Mouse (Mus musculus) embryonic facial prominence, embryonic 10.5 days (tissue): Measurements from ENCODE around the gene Unc79. TPM values are rescaled to one million over a fixed set of nuclear protein-coding genes. Genes with fewer than 3 reads are reported as not detected.
A peak's percentile ranks its signal among the peaks of the same experiment; 100 is the strongest.

Experiments used
- DNase-seq: peaks from one replicate; pipeline ENCODE4 v3.0.0-alpha.2; 2017; ENCODE audit warnings: low spot score
- H3K27ac ChIP-seq: fragments of 300-500 bp; sonication (generic); replicated peaks from 2 replicates; pipeline ENCODE4 v1.5.1; 2016; ENCODE audit warnings: mild to moderate bottlenecking
- H3K27me3 ChIP-seq: fragments of 300-500 bp; sonication (generic); replicated peaks from 2 replicates; pipeline ENCODE4 v1.6.1; 2016; ENCODE audit warnings: low read depth, mild to moderate bottlenecking; ENCODE audit not compliant: poor library complexity, severe bottlenecking
- H3K36me3 ChIP-seq: fragments of 300-500 bp; sonication (generic); replicated peaks from 2 replicates; pipeline ENCODE4 v1.6.1; 2016; ENCODE audit warnings: mild to moderate bottlenecking, moderate library complexity
- H3K4me1 ChIP-seq: fragments of 300-500 bp; sonication (generic); 2 replicates; pipeline ENCODE4 v1.6.1; 2016
- H3K4me3 ChIP-seq: fragments of 300-500 bp; sonication (generic); 2 replicates; pipeline ENCODE4 v1.5.1; 2016; ENCODE audit warnings: mild to moderate bottlenecking, moderate library complexity
- H3K9me3 ChIP-seq: fragments of 300-500 bp; sonication (generic); 2 replicates; pipeline ENCODE4 v1.6.1; 2016; ENCODE audit warnings: mild to moderate bottlenecking
- WGBS: fragments of 180-500 bp; shearing (Covaris S2); methylation state at CpG from one replicate; pipeline ENCODE4 v1.1.7; 2016; 5-methylcytosine and 5-hydroxymethylcytosine counted together
- polyA plus RNA-seq: library from polyadenylated mRNA; unstranded; fragments of >200 nt; fragmentation: Nextera tagmentation; extraction: Ambion mirVana; gene quantifications from 2 replicates; pipeline ENCODE4 v1.2.1, GENCODE M21; 2016

The Unc79 gene
- polyA plus RNA-seq, 1 experiment from 2014 or later: 0.57 TPM

DNA sequence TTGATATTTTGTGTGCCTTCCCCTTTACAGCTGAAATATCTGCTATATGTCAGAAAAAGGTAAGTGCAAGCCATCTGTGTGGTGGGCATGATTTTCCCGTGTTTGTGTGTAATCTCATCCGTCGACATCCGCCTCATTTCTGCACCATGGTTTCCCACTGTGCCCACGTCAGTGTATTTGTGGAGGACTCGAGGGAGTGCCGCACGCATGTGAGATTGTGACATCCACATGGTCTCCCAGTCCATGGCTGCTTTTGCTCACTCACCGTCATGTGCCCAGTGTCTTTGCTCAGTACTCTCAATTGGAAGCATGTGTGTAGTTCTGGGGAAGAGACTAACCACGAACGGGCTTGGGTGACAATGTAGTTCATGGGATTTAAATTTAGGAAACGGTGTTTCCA is 101.2 kb downstream of the Unc79 start:
- no peak overlapping the region for H3K4me3 ChIP-seq
- no peak for DNase-seq
- H3K27ac ChIP-seq: no peak overlapping the region
- 90% methylated on average over 12 of the region's 12 CpGs for WGBS
- H3K4me1 ChIP-seq: no peaks in the 10 kb centered on the region
- no peaks in the 10 kb centered on the region for H3K36me3 ChIP-seq
- H3K9me3 ChIP-seq: no peaks in the 10 kb centered on the region
- H3K27me3 ChIP-seq: no peaks in the 10 kb centered on the region

DNA sequence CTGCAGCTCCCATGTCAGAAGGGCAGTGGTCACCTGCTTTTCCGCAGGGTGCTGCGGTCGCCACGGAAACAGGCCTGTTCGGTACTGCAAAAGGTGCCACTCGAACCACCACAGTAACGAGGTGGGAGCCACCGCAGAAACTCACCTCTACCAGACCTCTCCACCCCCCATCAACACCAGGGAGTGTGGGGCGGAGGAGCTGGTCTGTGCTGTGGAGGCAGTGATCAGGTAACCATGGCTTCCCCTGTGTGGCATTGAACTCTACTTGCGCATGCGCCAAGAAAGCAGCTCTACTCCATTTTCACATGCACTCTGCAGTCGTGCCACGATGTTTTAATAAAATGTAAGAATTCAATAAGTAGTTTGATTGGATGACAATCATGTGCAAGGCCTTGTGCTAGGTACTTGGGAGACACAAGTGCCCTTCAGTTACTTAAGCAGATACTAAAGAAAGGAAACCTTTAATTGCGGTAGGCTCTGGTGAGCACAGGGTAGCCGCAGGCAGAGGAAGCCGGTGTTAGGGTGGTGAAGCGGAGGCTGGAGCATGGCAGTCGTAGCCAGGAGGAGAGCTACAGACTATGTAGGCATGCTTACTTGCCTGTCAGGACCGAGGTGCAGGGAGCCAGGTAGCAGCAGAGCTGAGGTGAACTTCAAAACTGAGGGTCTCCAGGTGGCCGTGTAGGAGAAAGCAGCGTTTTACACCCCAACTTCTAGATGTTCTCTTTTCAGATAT is 110.8 kb downstream of the Unc79 start:
- 83% methylated on average over 21 of the region's 21 CpGs for WGBS

GRCm38 (mm10) chr12:103060791-103061190 is 112.1 kb downstream of the Unc79 start:
- no peaks in the 10 kb centered on the region for H3K9me3 ChIP-seq

More for the DNA sequence above, 110.8 kb downstream of the Unc79 start:
- Histone ChIP-seq H3K36me3 (no peaks in the 10 kb centered on the region), H3K27ac (no peak overlapping the region), H3K27me3 (no peaks in the 10 kb centered on the region), H3K9me3 (no peaks in the 10 kb centered on the region), H3K4me1 (peaks cover 6% of the 10 kb centered on the region), H3K4me3 (no peak overlapping the region)
- DNase-seq: no peak

DNA sequence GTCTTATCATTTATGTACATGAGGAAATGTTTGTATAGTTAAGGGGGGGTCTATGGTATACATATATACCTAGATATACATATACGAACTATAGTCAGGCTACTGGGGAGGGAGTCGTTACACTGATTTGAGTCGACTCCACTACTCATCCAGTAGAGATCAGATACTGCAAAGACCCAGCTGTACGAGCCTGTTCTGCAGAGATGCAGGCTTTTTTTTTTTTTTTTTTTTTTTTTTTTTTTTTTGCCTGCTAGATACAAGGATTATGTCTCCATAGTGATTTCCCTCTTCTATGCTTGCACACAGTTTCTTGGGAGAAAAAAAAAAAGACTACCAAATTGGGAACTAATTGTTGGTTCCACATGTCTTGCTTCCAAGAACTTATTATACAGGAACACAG is 113.5 kb downstream of the Unc79 start:
- Histone ChIP-seq H3K27ac (no peak overlapping the region), H3K27me3 (no peaks in the 10 kb centered on the region), H3K36me3 (no peaks in the 10 kb centered on the region), H3K4me1 (peaks cover 6% of the 10 kb centered on the region), H3K4me3 (no peak overlapping the region), H3K9me3 (no peaks in the 10 kb centered on the region)
- DNase-seq: no peak
- WGBS: 82% methylated on average over 4 of the region's 4 CpGs

More at GRCm38 (mm10) chr12:103060791-103061190, 112.1 kb downstream of the Unc79 start:
- Histone ChIP-seq H3K4me3 (no peak overlapping the region), H3K4me1 (peaks cover 6% of the 10 kb centered on the region), H3K27me3 (no peaks in the 10 kb centered on the region), H3K36me3 (no peaks in the 10 kb centered on the region), H3K27ac (no peak overlapping the region)
- DNase-seq: no peak
- 91% methylated on average over 10 of the region's 10 CpGs for WGBS

- WGBS: 15% methylated on average over 3 of the region's 3 CpGs
- Histone ChIP-seq H3K4me3 (no peak overlapping the region), H3K27ac (no peak overlapping the region), H3K36me3 (no peaks in the 10 kb centered on the region), H3K27me3 (no peaks in the 10 kb centered on the region), H3K9me3 (no peaks in the 10 kb centered on the region), H3K4me1 (no peaks in the 10 kb centered on the region)
- DNase-seq: peak; percentile 18
Measured at GRCm38 (mm10) chr12:103064944-103065343, 116.3 kb downstream of the Unc79 start.

GRCm38 (mm10) chr12:103068161-103068560 is 119.5 kb downstream of the Unc79 start:
- Histone ChIP-seq H3K4me3 (no peak overlapping the region), H3K27me3 (no peaks in the 10 kb centered on the region), H3K9me3 (no peaks in the 10 kb centered on the region), H3K27ac (no peak overlapping the region), H3K4me1 (no peaks in the 10 kb centered on the region), H3K36me3 (no peaks in the 10 kb centered on the region)
- WGBS: 91% methylated on average over 5 of the region's 5 CpGs
- no peak for DNase-seq

DNA sequence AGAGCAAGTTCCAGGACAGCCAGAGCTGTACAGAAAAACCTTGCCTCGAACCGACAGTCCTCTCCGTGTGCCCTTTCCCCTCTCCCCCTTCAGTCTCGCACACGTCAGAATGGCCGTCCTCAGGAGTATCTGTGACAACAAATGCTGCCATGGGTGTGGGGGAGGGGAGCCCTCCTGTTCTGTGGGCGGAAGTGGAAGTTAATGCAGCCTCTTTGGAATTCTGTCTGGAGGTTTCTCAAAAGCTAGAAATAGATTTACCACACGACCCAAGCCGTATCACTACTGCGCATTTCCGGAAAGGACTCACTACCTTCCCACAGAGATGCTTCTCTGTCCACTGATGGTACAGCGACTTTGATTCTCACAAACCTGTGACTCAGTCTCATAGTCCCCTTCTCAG is 120.9 kb downstream of the Unc79 start:
- Histone ChIP-seq H3K27me3 (no peaks in the 10 kb centered on the region), H3K4me3 (no peak overlapping the region), H3K36me3 (no peaks in the 10 kb centered on the region), H3K27ac (no peak overlapping the region), H3K4me1 (no peaks in the 10 kb centered on the region), H3K9me3 (no peaks in the 10 kb centered on the region)
- 61% methylated on average over 12 of the region's 12 CpGs for WGBS
- peak; percentile 16 for DNase-seq

- no peak for DNase-seq
- H3K4me1 ChIP-seq: no peaks in the 10 kb centered on the region
- 94% methylated on average over 4 of the region's 4 CpGs for WGBS
Measured at GRCm38 (mm10) chr12:103073953-103074352, 125.3 kb downstream of the Unc79 start.

DNA sequence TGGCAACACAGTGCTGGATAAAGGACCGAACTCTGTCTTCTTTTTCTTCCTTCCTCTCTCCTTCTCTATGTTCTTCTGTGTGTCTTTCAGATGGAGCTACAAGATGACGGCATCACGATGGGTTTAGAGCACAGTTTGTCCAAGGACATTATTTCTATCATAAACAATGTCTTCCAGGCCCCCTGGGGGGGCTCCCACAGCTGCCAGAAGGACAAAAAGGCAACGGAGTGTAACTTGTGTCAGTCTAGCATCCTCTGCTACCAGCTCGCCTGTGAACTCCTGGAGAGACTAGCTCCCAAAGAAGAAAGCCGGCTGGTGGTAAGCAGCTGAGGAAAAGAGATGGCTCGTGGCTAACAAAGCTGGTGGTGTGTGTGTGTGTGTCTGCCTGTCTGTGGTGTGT is 130.1 kb downstream of the Unc79 start:
- no peaks in the 10 kb centered on the region for H3K27me3 ChIP-seq
- 73% methylated on average over 7 of the region's 7 CpGs for WGBS
- H3K9me3 ChIP-seq: no peaks in the 10 kb centered on the region
- no peaks in the 10 kb centered on the region for H3K4me1 ChIP-seq
- H3K27ac ChIP-seq: no peak overlapping the region
- H3K36me3 ChIP-seq: no peaks in the 10 kb centered on the region
- H3K4me3 ChIP-seq: no peak overlapping the region
- DNase-seq: no peak

More at GRCm38 (mm10) chr12:103073953-103074352, 125.3 kb downstream of the Unc79 start:
- no peaks in the 10 kb centered on the region for H3K9me3 ChIP-seq
- no peak overlapping the region for H3K27ac ChIP-seq
- no peaks in the 10 kb centered on the region for H3K27me3 ChIP-seq
- H3K36me3 ChIP-seq: no peaks in the 10 kb centered on the region
- no peak overlapping the region for H3K4me3 ChIP-seq

GRCm38 (mm10) chr12:103080055-103080454 is 131.4 kb downstream of the Unc79 start:
- H3K4me3 ChIP-seq: no peak overlapping the region
- 76% methylated on average over 3 of the region's 3 CpGs for WGBS
- no peak overlapping the region for H3K27ac ChIP-seq
- H3K9me3 ChIP-seq: no peaks in the 10 kb centered on the region
- no peaks in the 10 kb centered on the region for H3K36me3 ChIP-seq
- no peaks in the 10 kb centered on the region for H3K27me3 ChIP-seq
- no peak for DNase-seq
- no peaks in the 10 kb centered on the region for H3K4me1 ChIP-seq

DNA sequence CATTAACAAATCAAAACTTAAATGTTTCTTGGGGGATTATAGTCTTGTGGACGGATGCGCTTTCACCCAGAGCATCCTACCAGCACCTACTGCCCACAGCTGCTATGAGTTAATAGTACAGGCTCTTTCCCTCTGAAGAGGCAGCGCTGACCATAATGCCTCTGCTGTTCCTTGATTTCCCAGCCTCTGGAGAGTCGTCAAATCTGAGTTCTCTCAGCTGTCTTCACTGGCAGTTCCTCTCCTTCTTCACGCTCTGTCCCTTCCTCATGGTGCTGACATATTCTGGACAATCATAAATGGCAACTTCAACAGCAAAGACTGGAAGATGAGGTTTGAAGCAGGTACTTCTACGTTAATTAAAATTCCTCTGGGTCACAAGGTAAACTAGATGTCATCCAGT is 143.2 kb downstream of the Unc79 start:
- WGBS: 79% methylated on average over 6 of the region's 6 CpGs
- Histone ChIP-seq H3K4me1 (peaks cover 4% of the 10 kb centered on the region; the same call in 1 of the 2 replicates), H3K27me3 (no peaks in the 10 kb centered on the region), H3K9me3 (no peaks in the 10 kb centered on the region), H3K27ac (no peak overlapping the region), H3K36me3 (no peaks in the 10 kb centered on the region), H3K4me3 (no peak overlapping the region)
- DNase-seq: no peak

DNA sequence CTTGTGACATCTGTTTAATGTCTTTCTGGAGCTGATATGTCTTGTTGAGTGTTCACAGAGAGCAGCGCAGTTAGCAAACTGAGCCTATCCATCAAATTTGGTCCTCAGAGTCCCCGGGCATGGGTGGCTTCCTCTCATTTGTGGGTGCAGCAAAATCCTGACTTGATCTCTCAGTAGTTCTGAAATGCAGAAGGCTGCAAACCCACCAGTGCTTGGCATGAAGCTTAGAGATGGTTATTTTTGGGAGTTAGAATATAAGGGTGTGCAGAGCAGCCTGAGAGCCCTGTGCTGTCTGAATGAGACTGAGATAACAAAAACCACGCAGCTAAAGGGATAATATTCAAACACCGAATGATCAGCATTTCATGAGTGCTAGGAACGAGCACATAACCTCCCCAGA is 146.5 kb downstream of the Unc79 start:
- 87% methylated on average over 5 of the region's 5 CpGs for WGBS
- Histone ChIP-seq H3K4me3 (no peak overlapping the region), H3K27ac (no peak overlapping the region), H3K36me3 (no peaks in the 10 kb centered on the region), H3K27me3 (no peaks in the 10 kb centered on the region), H3K4me1 (no peaks in the 10 kb centered on the region), H3K9me3 (no peaks in the 10 kb centered on the region)
- DNase-seq: no peak

DNA sequence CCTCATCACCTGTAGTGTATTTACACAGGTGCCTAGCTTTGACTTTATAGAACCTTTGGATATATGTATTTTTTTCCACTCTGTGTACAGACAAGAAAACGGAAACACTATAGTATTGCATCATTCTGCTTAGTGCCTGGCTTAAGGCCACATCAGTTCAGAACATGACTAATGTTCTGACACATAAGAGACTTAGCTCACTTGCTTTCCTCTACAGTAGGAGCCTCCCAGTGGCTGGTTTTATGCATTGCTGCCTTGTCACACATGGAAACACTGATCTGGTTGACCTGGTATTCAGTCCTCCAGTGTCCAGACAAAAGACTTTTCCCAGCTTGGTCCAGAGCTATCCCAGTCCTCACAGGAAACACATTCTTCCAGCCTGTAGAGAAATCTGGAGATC is 150.5 kb downstream of the Unc79 start:
- H3K27ac ChIP-seq: no peak overlapping the region
- 84% methylated on average over 1 of the region's 1 CpGs for WGBS
- DNase-seq: no peak
- H3K9me3 ChIP-seq: no peaks in the 10 kb centered on the region
- no peaks in the 10 kb centered on the region for H3K36me3 ChIP-seq
- no peak overlapping the region for H3K4me3 ChIP-seq
- H3K27me3 ChIP-seq: no peaks in the 10 kb centered on the region
- H3K4me1 ChIP-seq: peaks cover 7% of the 10 kb centered on the region; the same call in 1 of the 2 replicates
